Mouse (Mus musculus): ENCODE data around the gene Clptm1. TPM values are rescaled to one million over a fixed set of nuclear protein-coding genes. Genes with fewer than 3 reads are reported as not detected.
"Not testable (repeated sequence)": the region's sequence is repeated elsewhere in the genome, so short reads cannot be mapped to it uniquely, and the experiment has no call there.

Gene Clptm1
- total RNA-seq, 2 experiments from 2014 or later = 133 to 143 TPM

GRCm38 (mm10) chr7:19610969-19611368, 53.9 kb downstream of the Clptm1 start:
- no peak for DNase-seq (ENCODE audit: low spot score in 2 of 2)

DNA sequence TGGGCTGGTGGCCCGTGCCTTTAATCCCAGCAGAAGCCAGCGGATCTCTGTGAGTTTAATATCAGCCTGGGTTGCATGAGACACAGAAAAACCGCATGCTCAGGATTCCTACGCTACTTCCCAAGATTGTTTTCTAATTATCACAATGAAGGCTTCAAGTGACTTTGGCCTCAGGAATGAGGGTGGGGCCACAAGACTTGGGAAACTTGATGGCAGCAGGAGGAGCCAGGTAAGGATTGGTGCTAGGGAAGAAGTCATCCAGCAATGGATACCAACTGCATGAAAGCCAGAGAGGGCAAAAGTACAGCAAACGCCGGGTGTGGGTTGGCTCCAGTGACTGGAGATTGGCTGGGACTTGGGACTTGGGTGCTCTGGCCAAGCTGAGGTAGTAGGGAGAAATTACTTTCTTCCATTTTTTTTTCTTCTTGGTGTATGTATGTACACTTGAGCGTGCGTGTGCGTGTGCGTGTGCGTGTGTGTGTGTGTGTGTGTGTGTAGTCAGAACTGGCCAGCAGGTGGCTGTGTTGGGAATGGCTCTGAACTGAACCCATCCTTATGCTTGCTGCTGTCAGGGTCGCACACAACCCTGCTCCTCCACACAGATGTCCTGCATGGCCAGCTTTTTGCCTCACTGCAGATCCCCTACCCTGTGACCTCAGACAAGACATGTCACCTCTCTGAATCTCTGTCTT, 55.0 kb downstream of the Clptm1 start:
- DNase-seq (ENCODE audit: low spot score in 2 of 2) = no peak

DNA sequence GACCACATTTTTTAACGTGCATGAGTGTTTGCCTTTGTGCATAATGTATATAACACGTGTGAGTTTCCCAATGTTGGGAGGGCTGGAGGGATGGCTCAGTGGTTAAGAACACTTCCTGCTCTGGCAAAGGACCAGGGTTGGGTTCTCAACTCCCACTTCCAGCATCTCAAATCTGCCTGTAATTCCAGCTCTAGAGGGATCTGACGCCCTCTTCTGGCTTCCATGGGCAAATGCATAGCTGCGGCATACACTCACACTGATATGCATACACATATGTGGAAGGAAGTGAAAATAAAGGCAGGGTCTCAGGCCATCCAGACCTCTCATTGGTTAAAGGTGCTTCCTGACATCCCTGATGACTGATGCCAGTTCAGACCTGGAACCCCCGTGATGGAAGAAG, 57.5 kb downstream of the Clptm1 start:
- DNase-seq (ENCODE audit: low spot score in 2 of 2) = no peak

GRCm38 (mm10) chr7:19604606-19605214, 60.1 kb downstream of the Clptm1 start:
- not testable (repeated sequence) for DNase-seq (ENCODE audit: low spot score in 2 of 2)

GRCm38 (mm10) chr7:19603849-19604605, 60.8 kb downstream of the Clptm1 start, which contains the start of gene Clasrp:
TSS of gene Clasrp (minus strand) at chr7:19604486.
- DNase-seq (ENCODE audit: low spot score in 2 of 2) = peak; percentile 92 to 95

DNA sequence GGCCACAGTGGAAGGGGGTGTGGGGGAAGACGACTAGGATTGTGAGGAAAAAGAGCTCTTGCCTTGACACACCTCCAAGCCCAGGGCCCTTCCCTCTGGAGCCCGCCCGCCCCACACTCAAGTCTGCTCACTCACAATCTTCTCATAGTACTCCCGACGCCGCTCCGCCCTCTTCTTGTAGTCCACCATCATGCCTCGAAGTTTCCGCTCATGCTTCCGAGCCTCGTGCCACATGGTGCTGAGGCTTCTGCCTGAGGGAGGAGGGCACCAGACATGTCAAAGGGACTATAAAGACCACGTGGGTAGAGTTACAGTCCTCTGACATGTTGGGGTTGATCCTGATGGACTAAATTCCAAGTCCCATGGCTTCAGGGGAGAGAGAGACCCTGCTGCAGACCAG, 61.8 kb downstream of the Clptm1 start:
- no peak for DNase-seq (ENCODE audit: low spot score in 2 of 2)

- peak; percentile 41 to 58 for DNase-seq (ENCODE audit: low spot score in 2 of 2)
These were observed 64.3 kb downstream of the Clptm1 start for GRCm38 (mm10) chr7:19600562-19600961.

- DNase-seq (ENCODE audit: low spot score in 2 of 2) = no peak
These were observed 71.6 kb downstream of the Clptm1 start for GRCm38 (mm10) chr7:19593061-19593730.

DNA sequence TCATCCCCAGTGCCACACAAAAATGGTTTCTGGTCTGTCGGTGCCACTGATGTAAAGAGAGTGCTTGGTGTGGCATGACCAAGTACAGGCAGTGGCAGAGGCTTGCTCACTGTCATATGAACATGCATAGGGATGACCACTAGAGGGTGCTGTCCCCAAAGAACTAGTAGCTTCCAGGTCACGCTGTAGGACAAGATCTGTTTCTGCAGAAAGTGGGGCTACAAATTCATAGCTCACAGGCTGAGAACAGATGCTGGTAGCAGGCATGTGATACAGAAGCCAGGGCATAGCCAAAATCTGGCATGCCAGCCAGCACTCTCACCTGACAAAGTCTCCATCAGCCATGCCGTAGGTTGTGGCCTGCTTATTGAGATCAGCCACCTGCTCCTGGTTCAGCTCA, 74.9 kb downstream of the Clptm1 start:
- DNase-seq (ENCODE audit: low spot score in 2 of 2) = peak; percentile 76 to 87

- DNase-seq (ENCODE audit: low spot score in 2 of 2) = peak in 1 of 2 experiments; percentile 61
These were observed 75.6 kb downstream of the Clptm1 start for GRCm38 (mm10) chr7:19589207-19589606.

DNA sequence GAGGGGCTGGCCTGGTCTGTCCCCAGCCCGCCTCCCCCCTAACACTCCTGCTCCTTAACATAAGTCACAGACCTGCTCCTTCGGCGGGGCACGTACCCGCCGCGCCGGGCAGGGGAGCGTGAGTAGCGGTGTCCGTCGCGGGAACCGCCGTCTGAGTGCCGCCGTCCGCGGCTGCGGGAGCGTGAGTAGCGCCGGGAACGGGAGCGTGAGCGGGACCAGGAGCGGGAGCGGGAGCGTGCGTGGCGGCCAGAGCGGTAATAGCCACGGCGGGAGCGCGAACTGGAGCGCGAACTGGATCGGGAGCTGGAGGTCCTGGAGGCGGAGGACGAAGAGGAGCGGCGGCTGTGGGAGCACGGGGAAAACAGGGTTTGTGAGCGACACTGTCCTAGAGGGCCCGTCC, 78.6 kb downstream of the Clptm1 start:
- no peak for DNase-seq (ENCODE audit: low spot score in 2 of 2)

Other genes with a start within 250 kb of the Clptm1 start
- 10 to 100 TPM; 88.3 to 92.0 TPM for gene Mark4, start 206.2 kb downstream of the Clptm1 start, total RNA-seq (2021)
- gene Exoc3l2, start 201.7 kb downstream of the Clptm1 start, total RNA-seq (2021) = under 1 TPM; 0.38 to 0.59 TPM
- gene Bloc1s3, start 156.7 kb downstream of the Clptm1 start, total RNA-seq (2021) = 1 to 10 TPM; 6.1 to 6.3 TPM
- gene Trappc6a, start 156.6 kb downstream of the Clptm1 start, total RNA-seq (2021) = 10 to 100 TPM; 20.7 to 21.5 TPM
- gene Nkpd1, start 147.2 kb downstream of the Clptm1 start, total RNA-seq (2021) = under 1 TPM; 0.56 to 0.57 TPM
- gene Ppp1r37, start 102.0 kb downstream of the Clptm1 start, total RNA-seq (2021) = 100 to 1,000 TPM; 122 to 129 TPM
- under 1 TPM; 0.74 to 0.89 TPM for gene Zfp296, start 87.7 kb downstream of the Clptm1 start, total RNA-seq (2021)
- gene Gemin7, start 87.4 kb downstream of the Clptm1 start, total RNA-seq (2021) = 10 to 100 TPM; 44.4 to 45.6 TPM
- gene Clasrp, start 60.5 kb downstream of the Clptm1 start, total RNA-seq (2021) = 10 to 100 TPM; 79.5 to 81.8 TPM
- gene Relb, start 35.6 kb downstream of the Clptm1 start, total RNA-seq (2021) = 1 to 10 TPM; 9.1 to 9.7 TPM
- gene Apoc2, start 12.9 kb upstream of the Clptm1 start, total RNA-seq (2021) = not detected
- gene Gm44805, start 16.4 kb upstream of the Clptm1 start, total RNA-seq (2021) = not detected
- gene Apoc4, start 16.4 kb upstream of the Clptm1 start, total RNA-seq (2021) = not detected
- 1 to 10 TPM; 5.8 to 8.7 TPM for gene Apoc1, start 27.6 kb upstream of the Clptm1 start, total RNA-seq (2021)
- gene Apoe, start 34.2 kb upstream of the Clptm1 start, total RNA-seq (2021) = 1,000 to 10,000 TPM; 2,690 to 2,764 TPM
- 100 to 1,000 TPM; 110 to 114 TPM for gene Tomm40, start 50.4 kb upstream of the Clptm1 start, total RNA-seq (2021)
- 1 to 10 TPM; 5.0 to 5.1 TPM for gene Nectin2, start 85.5 kb upstream of the Clptm1 start, total RNA-seq (2021)
- gene Bcam, start 106.0 kb upstream of the Clptm1 start, total RNA-seq (2021) = 10 to 100 TPM; 12.4 to 12.9 TPM
- not detected for gene Cblc, start 131.8 kb upstream of the Clptm1 start, total RNA-seq (2021)
- 1 to 10 TPM in 1 of 2 experiments, under 1 TPM in 1; 0.27 to 1.1 TPM for gene Bcl3, start 157.7 kb upstream of the Clptm1 start, total RNA-seq (2021)
- gene Gm19345, start 187.0 kb upstream of the Clptm1 start, total RNA-seq (2021) = 1 to 10 TPM; 1.2 to 2.3 TPM
- gene Ceacam16, start 196.3 kb upstream of the Clptm1 start, total RNA-seq (2021) = not detected
- gene Ceacam19, start 222.9 kb upstream of the Clptm1 start, total RNA-seq (2021) = not detected

Data from layer of hippocampus, adult 18-20 months (tissue).